Mouse (Mus musculus): ENCODE data around the gene Fbxo10. TPM values are rescaled to one million over a fixed set of nuclear protein-coding genes. Genes with fewer than 3 reads are reported as not detected.
"Not testable (repeated sequence)": the region's sequence is repeated elsewhere in the genome, so short reads cannot be mapped to it uniquely, and the experiment has no call there.

Fbxo10 gene
- polyA plus RNA-seq, 1 experiment from 2014 or later, result 13.3 TPM

- Histone ChIP-seq H3K27me3 (ENCODE audit: insufficient read depth, low read length) (no peaks in the 10 kb centered on the region), H3K27ac (ENCODE audit: low read depth) (no peak overlapping the region), H3K4me2 (no peak overlapping the region), H3K4me1 (ENCODE audit: insufficient read depth) (peaks cover 5% of the 10 kb centered on the region; the same call in 1 of the 2 replicates), H3K36me3 (ENCODE audit: insufficient read depth) (no peaks in the 10 kb centered on the region), H3K4me3 (ENCODE audit: low read depth, low read length) (no peak overlapping the region), H3K9me3 (ENCODE audit: low read depth, low read length) (no peaks in the 10 kb centered on the region), H3K9ac (no peak overlapping the region)
- TF ChIP-seq CTCF (IDR thresholded peaks at IDR 0.05; ENCODE audit: low read depth), result no peak
- WGBS, result 77% methylated on average over 3 of the region's 3 CpGs
- ATAC-seq (ENCODE audit: insufficient read depth) (no peak), DNase-seq (no peak)
Observed at GRCm38 (mm10) chr4:45005452-45005851, 79.0 kb downstream of the Fbxo10 start.

GRCm38 (mm10) chr4:45000001-45000400 lies 84.4 kb downstream of the Fbxo10 start:
- peaks cover 3% of the 10 kb centered on the region; the same call in 1 of the 2 replicates for H3K36me3 ChIP-seq (ENCODE audit: insufficient read depth)
- H3K9ac ChIP-seq, result no peak overlapping the region
- no peak overlapping the region for H3K27ac ChIP-seq (ENCODE audit: low read depth)
- no peak overlapping the region for H3K4me3 ChIP-seq (ENCODE audit: low read depth, low read length)
- H3K4me1 ChIP-seq (ENCODE audit: insufficient read depth), result no peaks in the 10 kb centered on the region
- TF ChIP-seq CTCF (IDR thresholded peaks at IDR 0.05; ENCODE audit: low read depth), result no peak
- DNase-seq (no peak), ATAC-seq (ENCODE audit: insufficient read depth) (no peak)
- no peaks in the 10 kb centered on the region for H3K9me3 ChIP-seq (ENCODE audit: low read depth, low read length)
- H3K27me3 ChIP-seq (ENCODE audit: insufficient read depth, low read length), result no peaks in the 10 kb centered on the region
- H3K4me2 ChIP-seq, result no peak overlapping the region
- 85% methylated on average over 6 of the region's 6 CpGs for WGBS

- TF ChIP-seq CTCF (IDR thresholded peaks at IDR 0.05; ENCODE audit: low read depth), result no peak
- no peak overlapping the region for H3K9ac ChIP-seq
- ATAC-seq (ENCODE audit: insufficient read depth) (no peak), DNase-seq (no peak)
- no peak overlapping the region for H3K27ac ChIP-seq (ENCODE audit: low read depth)
- WGBS, result 70% methylated on average over 3 of the region's 3 CpGs
- H3K9me3 ChIP-seq (ENCODE audit: low read depth, low read length), result no peaks in the 10 kb centered on the region
- no peaks in the 10 kb centered on the region for H3K4me1 ChIP-seq (ENCODE audit: insufficient read depth)
- no peak overlapping the region for H3K4me3 ChIP-seq (ENCODE audit: low read depth, low read length)
- no peak overlapping the region for H3K4me2 ChIP-seq
- no peaks in the 10 kb centered on the region for H3K27me3 ChIP-seq (ENCODE audit: insufficient read depth, low read length)
- H3K36me3 ChIP-seq (ENCODE audit: insufficient read depth), result peaks cover 16% of the 10 kb centered on the region
Observed at GRCm38 (mm10) chr4:44998071-44998470, 86.3 kb downstream of the Fbxo10 start.

- no peak for ATAC-seq (ENCODE audit: insufficient read depth)
- H3K4me3 ChIP-seq (ENCODE audit: low read depth, low read length), result no peak overlapping the region
- no peak overlapping the region for H3K27ac ChIP-seq (ENCODE audit: low read depth)
- H3K4me2 ChIP-seq, result no peak overlapping the region
- WGBS, result 80% methylated on average over 18 of the region's 18 CpGs
- peaks cover 44% of the 10 kb centered on the region for H3K36me3 ChIP-seq (ENCODE audit: insufficient read depth)
- H3K4me1 ChIP-seq (ENCODE audit: insufficient read depth), result no peaks in the 10 kb centered on the region
- TF ChIP-seq CTCF (IDR thresholded peaks at IDR 0.05; ENCODE audit: low read depth), result no peak
- DNase-seq, result no peak
- H3K9me3 ChIP-seq (ENCODE audit: low read depth, low read length), result no peaks in the 10 kb centered on the region
- H3K9ac ChIP-seq, result no peak overlapping the region
- H3K27me3 ChIP-seq (ENCODE audit: insufficient read depth, low read length), result no peaks in the 10 kb centered on the region
Observed at GRCm38 (mm10) chr4:44994776-44995175, 89.6 kb downstream of the Fbxo10 start.

- no peak for ATAC-seq (ENCODE audit: insufficient read depth)
- TF ChIP-seq CTCF (IDR thresholded peaks at IDR 0.05; ENCODE audit: low read depth), result no peak
- no peak overlapping the region for H3K9ac ChIP-seq
- H3K27ac ChIP-seq (ENCODE audit: low read depth), result no peak overlapping the region
- DNase-seq, result no peak
- no peak overlapping the region for H3K4me2 ChIP-seq
- no peak overlapping the region for H3K4me3 ChIP-seq (ENCODE audit: low read depth, low read length)
- H3K36me3 ChIP-seq (ENCODE audit: insufficient read depth), result peaks cover 53% of the 10 kb centered on the region
- 85% methylated on average over 9 of the region's 9 CpGs for WGBS
- H3K9me3 ChIP-seq (ENCODE audit: low read depth, low read length), result no peaks in the 10 kb centered on the region
- H3K27me3 ChIP-seq (ENCODE audit: insufficient read depth, low read length), result no peaks in the 10 kb centered on the region
- H3K4me1 ChIP-seq (ENCODE audit: insufficient read depth), result no peaks in the 10 kb centered on the region
Observed at GRCm38 (mm10) chr4:44993847-44994246, 90.6 kb downstream of the Fbxo10 start.

- not testable (repeated sequence) for DNase-seq; H3K27ac ChIP-seq (ENCODE audit: low read depth); H3K27me3 ChIP-seq (ENCODE audit: insufficient read depth, low read length); ATAC-seq (ENCODE audit: insufficient read depth); H3K4me3 ChIP-seq (ENCODE audit: low read depth, low read length); H3K4me1 ChIP-seq (ENCODE audit: insufficient read depth); H3K4me2 ChIP-seq; H3K9me3 ChIP-seq (ENCODE audit: low read depth, low read length); H3K9ac ChIP-seq
- peaks cover 57% of the 10 kb centered on the region for H3K36me3 ChIP-seq (ENCODE audit: insufficient read depth)
- WGBS, result 56% methylated on average over 14 of the region's 14 CpGs
Observed at GRCm38 (mm10) chr4:44993179-44993578, 91.2 kb downstream of the Fbxo10 start.

GRCm38 (mm10) chr4:44992330-44992729 lies 92.1 kb downstream of the Fbxo10 start:
- not testable (repeated sequence) for H3K4me1 ChIP-seq (ENCODE audit: insufficient read depth); H3K4me2 ChIP-seq; H3K27ac ChIP-seq (ENCODE audit: low read depth); H3K9me3 ChIP-seq (ENCODE audit: low read depth, low read length); ATAC-seq (ENCODE audit: insufficient read depth); H3K27me3 ChIP-seq (ENCODE audit: insufficient read depth, low read length); H3K9ac ChIP-seq; DNase-seq; H3K4me3 ChIP-seq (ENCODE audit: low read depth, low read length)
- peaks cover 62% of the 10 kb centered on the region for H3K36me3 ChIP-seq (ENCODE audit: insufficient read depth)
- WGBS, result 89% methylated on average over 11 of the region's 11 CpGs

GRCm38 (mm10) chr4:44990560-44990959 lies 93.8 kb downstream of the Fbxo10 start:
- H3K27me3 ChIP-seq (ENCODE audit: insufficient read depth, low read length), result no peaks in the 10 kb centered on the region
- no peak overlapping the region for H3K9ac ChIP-seq
- H3K36me3 ChIP-seq (ENCODE audit: insufficient read depth), result peaks cover 65% of the 10 kb centered on the region
- TF ChIP-seq CTCF (IDR thresholded peaks at IDR 0.05; ENCODE audit: low read depth), result no peak
- no peak overlapping the region for H3K27ac ChIP-seq (ENCODE audit: low read depth)
- no peak overlapping the region for H3K4me2 ChIP-seq
- ATAC-seq (ENCODE audit: insufficient read depth), result no peak
- no peak overlapping the region for H3K4me3 ChIP-seq (ENCODE audit: low read depth, low read length)
- no peak for DNase-seq
- H3K4me1 ChIP-seq (ENCODE audit: insufficient read depth), result no peaks in the 10 kb centered on the region
- H3K9me3 ChIP-seq (ENCODE audit: low read depth, low read length), result no peaks in the 10 kb centered on the region
- WGBS, result 92% methylated on average over 5 of the region's 5 CpGs

Other genes starting within 250 kb of the Fbxo10 start
- gene Grhpr, start 103.2 kb downstream of the Fbxo10 start, polyA plus RNA-seq (2014; fragmentation: Nextera tagmentation; extraction: Ambion mirVana), result 46.2 and 50.1 TPM in 2 replicates
- gene Zbtb5, start 72.2 kb downstream of the Fbxo10 start, polyA plus RNA-seq (2014; fragmentation: Nextera tagmentation; extraction: Ambion mirVana), result 22.2 and 23.7 TPM in 2 replicates
- gene Polr1e, start 66.0 kb downstream of the Fbxo10 start, polyA plus RNA-seq (2014; fragmentation: Nextera tagmentation; extraction: Ambion mirVana), result 40.1 and 43.3 TPM in 2 replicates
- gene Tomm5, start 23.5 kb upstream of the Fbxo10 start, polyA plus RNA-seq (2014; fragmentation: Nextera tagmentation; extraction: Ambion mirVana), result 213 and 216 TPM in 2 replicates
- gene Frmpd1, start 100.3 kb upstream of the Fbxo10 start, polyA plus RNA-seq (2014; fragmentation: Nextera tagmentation; extraction: Ambion mirVana), result 0.18 and 0.69 TPM in 2 replicates
- 17.2 and 18.3 TPM in 2 replicates for gene Trmt10b, start 212.5 kb upstream of the Fbxo10 start, polyA plus RNA-seq (2014; fragmentation: Nextera tagmentation; extraction: Ambion mirVana)

Data from lung, embryonic 14.5 days (tissue).